Mouse (Mus musculus): ENCODE measurements around the gene Nyx. TPM values are rescaled to one million over a fixed set of nuclear protein-coding genes. Genes with fewer than 3 reads are reported as not detected.
A peak's percentile ranks its signal among the peaks of the same experiment; 100 is the strongest.

Gene Nyx
- total RNA-seq, 2 experiments from 2014 or later, result 0.59 to 1.1 TPM

GRCm38 (mm10) chrX:13504389-13504788 lies 38.5 kb downstream of the Nyx start:
- no peak for DNase-seq (ENCODE audit: low spot score in 2 of 2)
- TF ChIP-seq CTCF (conservative IDR thresholded peaks at IDR 0.05), result no peak
- H3K27ac ChIP-seq, result no peak overlapping the region
- no peak overlapping the region for H3K4me3 ChIP-seq

GRCm38 (mm10) chrX:13506376-13506775 lies 40.5 kb downstream of the Nyx start:
- no peak for DNase-seq (ENCODE audit: low spot score in 2 of 2)
- H3K4me3 ChIP-seq, result no peak overlapping the region
- no peak for TF ChIP-seq CTCF (conservative IDR thresholded peaks at IDR 0.05)
- H3K27ac ChIP-seq, result no peak overlapping the region

GRCm38 (mm10) chrX:13513127-13513526 lies 47.2 kb downstream of the Nyx start:
- Histone ChIP-seq H3K4me3 (no peak overlapping the region), H3K27ac (no peak overlapping the region)
- no peak for DNase-seq (ENCODE audit: low spot score in 2 of 2)
- TF ChIP-seq CTCF (conservative IDR thresholded peaks at IDR 0.05), result peak; percentile 65

- H3K4me3 ChIP-seq, result no peak overlapping the region
- no peak for DNase-seq (ENCODE audit: low spot score in 2 of 2)
- TF ChIP-seq CTCF (conservative IDR thresholded peaks at IDR 0.05), result no peak
- no peak overlapping the region for H3K27ac ChIP-seq
Measured at GRCm38 (mm10) chrX:13513864-13514263, 48.0 kb downstream of the Nyx start.

- Histone ChIP-seq H3K27ac (no peak overlapping the region), H3K4me3 (no peak overlapping the region)
- TF ChIP-seq CTCF (conservative IDR thresholded peaks at IDR 0.05), result no peak
- no peak for DNase-seq (ENCODE audit: low spot score in 2 of 2)
Measured at GRCm38 (mm10) chrX:13516451-13516850, 50.5 kb downstream of the Nyx start.

GRCm38 (mm10) chrX:13518019-13518418 lies 52.1 kb downstream of the Nyx start:
- no peak for DNase-seq (ENCODE audit: low spot score in 2 of 2)
- Histone ChIP-seq H3K4me3 (no peak overlapping the region), H3K27ac (peak overlapping the region; percentile 78)
- no peak for TF ChIP-seq CTCF (conservative IDR thresholded peaks at IDR 0.05)

- Histone ChIP-seq H3K4me3 (no peak overlapping the region), H3K27ac (peak overlapping the region; percentile 78)
- no peak for DNase-seq (ENCODE audit: low spot score in 2 of 2)
- no peak for TF ChIP-seq CTCF (conservative IDR thresholded peaks at IDR 0.05)
Measured at GRCm38 (mm10) chrX:13518781-13519407, 53.0 kb downstream of the Nyx start.

- no peak overlapping the region for H3K4me3 ChIP-seq
- no peak for TF ChIP-seq CTCF (conservative IDR thresholded peaks at IDR 0.05)
- peak overlapping the region; percentile 78 for H3K27ac ChIP-seq
- DNase-seq (ENCODE audit: low spot score in 2 of 2), result no peak
Measured at GRCm38 (mm10) chrX:13519408-13519783, 53.5 kb downstream of the Nyx start.

- H3K4me3 ChIP-seq, result no peak overlapping the region
- TF ChIP-seq CTCF (conservative IDR thresholded peaks at IDR 0.05), result no peak
- peak overlapping the region; percentile 77; the same call in 1 of the 2 replicates for H3K27ac ChIP-seq
- no peak for DNase-seq (ENCODE audit: low spot score in 2 of 2)
Measured at GRCm38 (mm10) chrX:13520566-13520965, 54.7 kb downstream of the Nyx start.

GRCm38 (mm10) chrX:13521288-13521687 lies 55.4 kb downstream of the Nyx start:
- DNase-seq (ENCODE audit: low spot score in 2 of 2), result no peak
- H3K27ac ChIP-seq, result no peak overlapping the region
- no peak overlapping the region for H3K4me3 ChIP-seq
- TF ChIP-seq CTCF (conservative IDR thresholded peaks at IDR 0.05), result no peak

Other genes starting within 250 kb of the Nyx start
- gene Ddx3x, start 185.1 kb upstream of the Nyx start, total RNA-seq (2021), result 100 to 1,000 TPM; 161 to 191 TPM
- gene Gpr34, start 166.0 kb downstream of the Nyx start, total RNA-seq (2021), result 10 to 100 TPM in 1 of 2 experiments, 1 to 10 TPM in 1; 8.7 to 11.7 TPM
- under 1 TPM in 1 of 2 experiments, not detected in 1; 0.15 TPM for gene Gpr82, start 195.3 kb downstream of the Nyx start, total RNA-seq (2021)